Mouse (Mus musculus) embryonic facial prominence, embryonic 10.5 days (tissue): ENCODE results near the gene Fam19a2. TPM values are rescaled to one million over a fixed set of nuclear protein-coding genes. Genes with fewer than 3 reads are reported as not detected.
A peak's percentile ranks its signal among the peaks of the same experiment; 100 is the strongest.

Experiments
- DNase-seq: peaks from one replicate; pipeline ENCODE4 v3.0.0-alpha.2; 2017; ENCODE audit warnings: low spot score
- H3K27ac ChIP-seq: fragments of 300-500 bp; sonication (generic); replicated peaks from 2 replicates; pipeline ENCODE4 v1.5.1; 2016; ENCODE audit warnings: mild to moderate bottlenecking
- H3K27me3 ChIP-seq: fragments of 300-500 bp; sonication (generic); replicated peaks from 2 replicates; pipeline ENCODE4 v1.6.1; 2016; ENCODE audit warnings: low read depth, mild to moderate bottlenecking; ENCODE audit not compliant: poor library complexity, severe bottlenecking
- H3K36me3 ChIP-seq: fragments of 300-500 bp; sonication (generic); replicated peaks from 2 replicates; pipeline ENCODE4 v1.6.1; 2016; ENCODE audit warnings: mild to moderate bottlenecking, moderate library complexity
- H3K4me1 ChIP-seq: fragments of 300-500 bp; sonication (generic); 2 replicates; pipeline ENCODE4 v1.6.1; 2016
- H3K4me3 ChIP-seq: fragments of 300-500 bp; sonication (generic); 2 replicates; pipeline ENCODE4 v1.5.1; 2016; ENCODE audit warnings: mild to moderate bottlenecking, moderate library complexity
- H3K9me3 ChIP-seq: fragments of 300-500 bp; sonication (generic); 2 replicates; pipeline ENCODE4 v1.6.1; 2016; ENCODE audit warnings: mild to moderate bottlenecking
- WGBS: fragments of 180-500 bp; shearing (Covaris S2); methylation state at CpG from one replicate; pipeline ENCODE4 v1.1.7; 2016; 5-methylcytosine and 5-hydroxymethylcytosine counted together
- polyA plus RNA-seq: library from polyadenylated mRNA; unstranded; fragments of >200 nt; fragmentation: Nextera tagmentation; extraction: Ambion mirVana; gene quantifications from 2 replicates; pipeline ENCODE4 v1.2.1, GENCODE M21; 2016

The Fam19a2 gene
- polyA plus RNA-seq, 1 experiment from 2014 or later, result 5.1 TPM

GRCm38 (mm10) chr10:123326271-123326670 lies 62.5 kb downstream of the Fam19a2 start:
- DNase-seq, result no peak
- H3K9me3 ChIP-seq, result no peaks in the 10 kb centered on the region
- no peaks in the 10 kb centered on the region for H3K4me1 ChIP-seq
- H3K27ac ChIP-seq, result no peak overlapping the region
- no peaks in the 10 kb centered on the region for H3K36me3 ChIP-seq
- no peaks in the 10 kb centered on the region for H3K27me3 ChIP-seq
- no peak overlapping the region for H3K4me3 ChIP-seq
- WGBS, result 91% methylated on average over 3 of the region's 3 CpGs

DNA sequence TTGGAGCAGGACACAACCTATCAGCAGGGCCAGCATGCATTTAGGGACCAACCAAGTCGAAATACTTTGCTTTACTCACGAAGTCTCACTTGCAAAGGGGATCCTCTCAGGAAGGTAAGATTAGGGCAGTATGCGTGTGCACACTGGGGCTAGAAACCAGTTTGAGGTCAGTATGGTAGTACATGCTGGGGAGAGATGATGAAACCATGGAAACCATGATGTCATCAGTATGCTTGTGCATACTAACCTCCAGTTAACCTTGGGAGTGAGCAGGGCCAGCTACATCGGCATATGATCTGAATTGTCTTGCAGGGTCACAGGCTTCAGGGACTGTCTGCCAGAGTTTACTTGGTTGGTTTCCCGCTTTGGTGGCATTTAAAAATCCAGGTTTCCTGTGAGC lies 77.5 kb downstream of the Fam19a2 start:
- no peaks in the 10 kb centered on the region for H3K9me3 ChIP-seq
- no peaks in the 10 kb centered on the region for H3K4me1 ChIP-seq
- H3K27ac ChIP-seq, result no peak overlapping the region
- no peaks in the 10 kb centered on the region for H3K36me3 ChIP-seq
- no peak for DNase-seq
- H3K27me3 ChIP-seq, result no peaks in the 10 kb centered on the region
- H3K4me3 ChIP-seq, result no peak overlapping the region
- WGBS, result 76% methylated on average over 5 of the region's 5 CpGs

GRCm38 (mm10) chr10:123342591-123343236 lies 78.9 kb downstream of the Fam19a2 start:
- WGBS, result 28% methylated on average over 5 of the region's 5 CpGs
- Histone ChIP-seq H3K27me3 (no peaks in the 10 kb centered on the region), H3K4me1 (no peaks in the 10 kb centered on the region), H3K27ac (no peak overlapping the region), H3K4me3 (no peak overlapping the region), H3K36me3 (no peaks in the 10 kb centered on the region), H3K9me3 (no peaks in the 10 kb centered on the region)
- DNase-seq, result peak; percentile 52

GRCm38 (mm10) chr10:123346301-123346700 lies 82.5 kb downstream of the Fam19a2 start:
- Histone ChIP-seq H3K27ac (no peak overlapping the region), H3K4me3 (no peak overlapping the region), H3K36me3 (no peaks in the 10 kb centered on the region), H3K9me3 (no peaks in the 10 kb centered on the region), H3K4me1 (no peaks in the 10 kb centered on the region), H3K27me3 (no peaks in the 10 kb centered on the region)
- no peak for DNase-seq
- WGBS, result 96% methylated on average over 8 of the region's 8 CpGs

- H3K36me3 ChIP-seq, result no peaks in the 10 kb centered on the region
- no peak overlapping the region for H3K27ac ChIP-seq
- no peak for DNase-seq
- 85% methylated on average over 5 of the region's 5 CpGs for WGBS
- H3K4me3 ChIP-seq, result no peak overlapping the region
- H3K4me1 ChIP-seq, result no peaks in the 10 kb centered on the region
- H3K9me3 ChIP-seq, result no peaks in the 10 kb centered on the region
- H3K27me3 ChIP-seq, result no peaks in the 10 kb centered on the region
Measured at GRCm38 (mm10) chr10:123353667-123354066, 89.9 kb downstream of the Fam19a2 start.

DNA sequence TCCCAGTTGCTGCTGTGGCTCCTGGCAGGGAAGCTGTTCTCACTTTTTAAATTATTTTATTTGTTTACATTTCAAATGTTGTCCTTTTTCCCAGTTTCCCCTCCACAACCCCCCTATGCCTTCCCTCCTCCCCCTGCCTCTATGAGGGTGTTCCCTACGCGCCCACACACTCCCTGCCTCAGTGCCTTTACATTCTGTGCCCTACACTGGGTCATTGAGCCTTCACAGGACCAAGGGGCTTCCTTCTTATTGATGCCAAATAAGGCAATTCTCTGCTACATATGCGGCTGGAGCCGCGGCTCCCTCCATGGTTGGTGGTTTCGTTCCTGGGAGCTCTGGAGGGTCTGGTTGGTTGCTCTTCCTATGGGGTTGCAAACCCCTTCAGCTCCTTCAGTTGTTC lies 93.2 kb downstream of the Fam19a2 start:
- 88% methylated on average over 6 of the region's 6 CpGs for WGBS
- DNase-seq, result no peak
- H3K27ac ChIP-seq, result no peak overlapping the region
- no peaks in the 10 kb centered on the region for H3K36me3 ChIP-seq
- H3K4me1 ChIP-seq, result 0 out of 2 replicates have a peak, but pooled peaks cover 5% of the 10 kb centered on the region
- no peaks in the 10 kb centered on the region for H3K9me3 ChIP-seq
- H3K27me3 ChIP-seq, result no peaks in the 10 kb centered on the region
- H3K4me3 ChIP-seq, result no peak overlapping the region

GRCm38 (mm10) chr10:123360492-123360891 lies 96.7 kb downstream of the Fam19a2 start:
- DNase-seq, result no peak
- Histone ChIP-seq H3K4me1 (0 out of 2 replicates have a peak, but pooled peaks cover 5% of the 10 kb centered on the region), H3K36me3 (no peaks in the 10 kb centered on the region), H3K27me3 (no peaks in the 10 kb centered on the region), H3K4me3 (no peak overlapping the region), H3K9me3 (no peaks in the 10 kb centered on the region), H3K27ac (no peak overlapping the region)
- WGBS, result 84% methylated on average over 14 of the region's 14 CpGs

GRCm38 (mm10) chr10:123364628-123365027 lies 100.8 kb downstream of the Fam19a2 start:
- H3K4me1 ChIP-seq, result no peaks in the 10 kb centered on the region
- no peak overlapping the region for H3K4me3 ChIP-seq
- WGBS, result 82% methylated on average over 4 of the region's 4 CpGs
- no peak for DNase-seq
- no peak overlapping the region for H3K27ac ChIP-seq
- H3K9me3 ChIP-seq, result no peaks in the 10 kb centered on the region
- H3K36me3 ChIP-seq, result no peaks in the 10 kb centered on the region
- H3K27me3 ChIP-seq, result no peaks in the 10 kb centered on the region

- Histone ChIP-seq H3K27me3 (no peaks in the 10 kb centered on the region), H3K36me3 (no peaks in the 10 kb centered on the region), H3K4me3 (no peak overlapping the region), H3K4me1 (no peaks in the 10 kb centered on the region), H3K27ac (no peak overlapping the region), H3K9me3 (no peaks in the 10 kb centered on the region)
- no peak for DNase-seq
- 85% methylated on average over 15 of the region's 15 CpGs for WGBS
Measured at GRCm38 (mm10) chr10:123367152-123367864, 103.5 kb downstream of the Fam19a2 start.

DNA sequence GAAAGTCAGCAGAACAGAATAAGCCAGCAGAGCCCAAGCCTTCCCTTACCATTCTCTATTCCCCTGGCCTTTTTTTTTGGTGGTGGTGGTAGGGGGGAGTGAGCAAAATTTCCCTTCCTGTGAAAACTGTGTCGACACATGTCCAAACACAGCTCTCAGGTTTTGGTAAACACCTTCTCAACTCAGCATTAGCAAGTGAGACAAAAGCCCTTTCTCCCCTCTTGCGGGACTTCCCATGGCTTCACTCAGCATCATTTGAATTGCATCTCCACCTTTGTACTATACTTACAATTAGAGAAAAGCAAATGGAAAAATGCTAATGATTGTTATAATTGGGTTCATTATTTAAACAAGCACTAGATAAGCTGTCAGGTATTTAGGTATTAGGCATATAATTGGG lies 119.5 kb downstream of the Fam19a2 start:
- 49% methylated on average over 2 of the region's 2 CpGs for WGBS
- Histone ChIP-seq H3K9me3 (peaks cover 3% of the 10 kb centered on the region; the same call in 1 of the 2 replicates), H3K36me3 (no peaks in the 10 kb centered on the region), H3K27me3 (no peaks in the 10 kb centered on the region), H3K4me3 (no peak overlapping the region), H3K27ac (no peak overlapping the region), H3K4me1 (no peaks in the 10 kb centered on the region)
- no peak for DNase-seq

- DNase-seq, result no peak
- no peaks in the 10 kb centered on the region for H3K36me3 ChIP-seq
- peaks cover 3% of the 10 kb centered on the region; the same call in 1 of the 2 replicates for H3K9me3 ChIP-seq
- no peak overlapping the region for H3K4me3 ChIP-seq
- H3K27ac ChIP-seq, result no peak overlapping the region
- no peaks in the 10 kb centered on the region for H3K4me1 ChIP-seq
- H3K27me3 ChIP-seq, result no peaks in the 10 kb centered on the region
- 82% methylated on average over 6 of the region's 6 CpGs for WGBS
Measured at GRCm38 (mm10) chr10:123385641-123386040, 121.8 kb downstream of the Fam19a2 start.

DNA sequence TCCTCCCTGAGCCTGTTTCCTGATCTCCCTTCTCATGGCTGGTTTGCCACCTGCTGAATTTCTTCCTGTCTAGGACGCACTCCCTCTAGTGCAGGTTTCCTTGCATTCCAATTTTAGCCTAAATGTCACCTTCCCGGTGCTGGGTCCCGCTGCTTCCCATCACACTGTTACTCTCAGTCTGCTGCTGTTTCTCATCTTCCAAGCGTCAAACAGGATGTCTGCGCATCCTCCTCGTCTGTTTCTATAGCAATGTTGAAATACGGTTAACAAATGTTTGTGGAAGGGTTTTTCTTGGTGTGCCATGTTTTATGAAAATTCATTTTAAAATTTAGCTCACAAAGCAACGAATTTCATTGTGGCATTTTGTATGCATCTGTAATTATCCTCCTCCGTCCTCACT lies 131.6 kb downstream of the Fam19a2 start:
- Histone ChIP-seq H3K27me3 (no peaks in the 10 kb centered on the region), H3K27ac (no peak overlapping the region), H3K4me3 (no peak overlapping the region), H3K4me1 (no peaks in the 10 kb centered on the region), H3K9me3 (no peaks in the 10 kb centered on the region), H3K36me3 (no peaks in the 10 kb centered on the region)
- DNase-seq, result no peak
- 79% methylated on average over 9 of the region's 9 CpGs for WGBS

DNA sequence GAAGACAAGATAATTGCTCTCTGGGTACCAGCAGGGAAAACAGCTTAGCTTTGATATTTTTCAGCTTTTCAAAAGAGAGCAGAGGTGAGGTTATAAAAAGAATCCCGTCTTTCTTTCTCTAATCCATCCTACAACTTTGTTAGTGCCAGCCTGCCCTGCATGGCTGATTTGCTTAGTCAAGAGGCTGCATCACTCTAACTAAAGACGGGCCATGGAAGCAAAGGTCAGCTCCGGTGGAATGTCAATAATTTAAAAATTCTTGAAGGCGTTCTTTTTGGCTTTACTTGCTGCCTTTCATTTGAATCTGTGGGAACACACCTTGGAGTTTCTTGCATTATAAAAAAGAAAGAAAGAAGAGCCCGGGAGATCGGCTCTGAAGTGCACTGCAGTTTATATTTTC lies 134.3 kb downstream of the Fam19a2 start:
- Histone ChIP-seq H3K4me1 (peaks cover 10% of the 10 kb centered on the region), H3K9me3 (no peaks in the 10 kb centered on the region), H3K4me3 (no peak overlapping the region), H3K27ac (no peak overlapping the region), H3K36me3 (no peaks in the 10 kb centered on the region), H3K27me3 (no peaks in the 10 kb centered on the region)
- 59% methylated on average over 6 of the region's 6 CpGs for WGBS
- DNase-seq, result no peak
